Mouse (Mus musculus) midbrain, embryonic 13.5 days (tissue): Measurements from ENCODE around the gene Nppc. TPM values are rescaled to one million over a fixed set of nuclear protein-coding genes. Genes with fewer than 3 reads are reported as not detected.

ENCODE experiments used
- ATAC-seq: fragments of 200-750 bp; cut with Nextera tagmentation; 2 replicates; pipeline ENCODE4 v1.8.0; 2017; ENCODE audit warnings: mild to moderate bottlenecking, moderate TSS enrichment, moderate library complexity
- H3K27ac ChIP-seq: fragments of 300-500 bp; sonication (generic); 2 replicates; pipeline ENCODE4 v1.5.1; 2015; ENCODE audit warnings: inconsistent platforms, mild to moderate bottlenecking, moderate library complexity
- H3K27me3 ChIP-seq: fragments of 300-500 bp; sonication (generic); 2 replicates; pipeline ENCODE4 v1.6.1; 2015; ENCODE audit warnings: mild to moderate bottlenecking, inconsistent platforms
- H3K36me3 ChIP-seq: fragments of 300-500 bp; sonication (generic); 2 replicates; pipeline ENCODE4 v1.6.1; 2015; ENCODE audit warnings: mild to moderate bottlenecking, inconsistent platforms
- H3K4me1 ChIP-seq: fragments of 300-500 bp; sonication (generic); replicated peaks from 2 replicates; pipeline ENCODE4 v1.6.1; 2015; ENCODE audit warnings: inconsistent platforms
- H3K4me2 ChIP-seq: fragments of 300-500 bp; sonication (generic); replicated peaks from 2 replicates; pipeline ENCODE4 v1.6.1; 2015; ENCODE audit warnings: moderate library complexity, mild to moderate bottlenecking, inconsistent platforms
- H3K4me3 ChIP-seq: fragments of 300-500 bp; sonication (generic); replicated peaks from 2 replicates; pipeline ENCODE4 v1.5.1; 2015; ENCODE audit warnings: mild to moderate bottlenecking, inconsistent platforms
- H3K9ac ChIP-seq: fragments of 300-500 bp; sonication (generic); replicated peaks from 2 replicates; pipeline ENCODE4 v1.6.1; 2015; ENCODE audit warnings: mild to moderate bottlenecking, inconsistent platforms
- H3K9me3 ChIP-seq: fragments of 300-500 bp; sonication (generic); 2 replicates; pipeline ENCODE4 v1.6.1; 2016; ENCODE audit warnings: mild to moderate bottlenecking, inconsistent platforms
- WGBS: fragments of 180-500 bp; shearing (Covaris S2); methylation state at CpG from one replicate; pipeline ENCODE4 v1.1.7; 2015; 5-methylcytosine and 5-hydroxymethylcytosine counted together
- polyA plus RNA-seq: library from polyadenylated mRNA; unstranded; fragments of >200 nt; fragmentation: Nextera tagmentation; extraction: Ambion mirVana; gene quantifications from 2 replicates; pipeline ENCODE4 v1.2.1, GENCODE M21; 2015

Nppc gene
- polyA plus RNA-seq, 1 experiment from 2014 or later, result 2.3 TPM

- Histone ChIP-seq H3K27me3 (no peaks in the 10 kb centered on the region), H3K9me3 (no peaks in the 10 kb centered on the region), H3K4me2 (no peak overlapping the region), H3K4me3 (no peak overlapping the region), H3K36me3 (no peaks in the 10 kb centered on the region), H3K4me1 (no peaks in the 10 kb centered on the region), H3K27ac (no peak overlapping the region), H3K9ac (no peak overlapping the region)
- no peak for ATAC-seq
- 49% methylated on average over 7 of the region's 7 CpGs for WGBS
These were observed 26.6 kb upstream of the Nppc start for GRCm38 (mm10) chr1:86696948-86697347.

- Histone ChIP-seq H3K27me3 (no peaks in the 10 kb centered on the region), H3K4me1 (no peaks in the 10 kb centered on the region), H3K4me3 (no peak overlapping the region), H3K4me2 (no peak overlapping the region), H3K9me3 (no peaks in the 10 kb centered on the region), H3K27ac (no peak overlapping the region), H3K36me3 (no peaks in the 10 kb centered on the region), H3K9ac (no peak overlapping the region)
- WGBS, result 73% methylated on average over 5 of the region's 5 CpGs
- ATAC-seq, result no peak
These were observed 20.7 kb upstream of the Nppc start for GRCm38 (mm10) chr1:86691027-86691426.

GRCm38 (mm10) chr1:86687236-86687635 lies 16.9 kb upstream of the Nppc start:
- H3K27ac ChIP-seq, result no peak overlapping the region
- H3K36me3 ChIP-seq, result no peaks in the 10 kb centered on the region
- no peaks in the 10 kb centered on the region for H3K9me3 ChIP-seq
- no peak overlapping the region for H3K9ac ChIP-seq
- WGBS, result 86% methylated on average over 4 of the region's 4 CpGs
- no peak overlapping the region for H3K4me3 ChIP-seq
- no peak for ATAC-seq
- no peaks in the 10 kb centered on the region for H3K4me1 ChIP-seq
- H3K27me3 ChIP-seq, result no peaks in the 10 kb centered on the region
- no peak overlapping the region for H3K4me2 ChIP-seq

- Histone ChIP-seq H3K27ac (no peak overlapping the region), H3K4me1 (peaks cover 3% of the 10 kb centered on the region; the same call in 1 of the 2 replicates), H3K36me3 (no peaks in the 10 kb centered on the region), H3K9ac (no peak overlapping the region), H3K27me3 (no peaks in the 10 kb centered on the region), H3K4me2 (no peak overlapping the region), H3K4me3 (no peak overlapping the region), H3K9me3 (no peaks in the 10 kb centered on the region)
- no peak for ATAC-seq
- 90% methylated on average over 10 of the region's 10 CpGs for WGBS
These were observed 8.3 kb upstream of the Nppc start for GRCm38 (mm10) chr1:86678667-86679066.

GRCm38 (mm10) chr1:86677624-86678023 lies 7.3 kb upstream of the Nppc start:
- Histone ChIP-seq H3K9ac (no peak overlapping the region), H3K36me3 (no peaks in the 10 kb centered on the region), H3K27me3 (peaks cover 3% of the 10 kb centered on the region; the same call in 1 of the 2 replicates), H3K4me3 (no peak overlapping the region), H3K4me1 (peaks cover 3% of the 10 kb centered on the region; the same call in 1 of the 2 replicates), H3K27ac (no peak overlapping the region), H3K4me2 (no peak overlapping the region), H3K9me3 (no peaks in the 10 kb centered on the region)
- 78% methylated on average over 3 of the region's 3 CpGs for WGBS
- ATAC-seq, result no peak

GRCm38 (mm10) chr1:86675126-86675525 lies 4.8 kb upstream of the Nppc start:
- 84% methylated on average over 12 of the region's 12 CpGs for WGBS
- Histone ChIP-seq H3K9me3 (no peaks in the 10 kb centered on the region), H3K4me2 (no peak overlapping the region), H3K27me3 (peaks cover 23% of the 10 kb centered on the region), H3K4me3 (no peak overlapping the region), H3K9ac (no peak overlapping the region), H3K27ac (no peak overlapping the region), H3K4me1 (peaks cover 2% of the 10 kb centered on the region), H3K36me3 (no peaks in the 10 kb centered on the region)
- ATAC-seq, result no peak

GRCm38 (mm10) chr1:86674385-86674784 lies 4.0 kb upstream of the Nppc start:
- 77% methylated on average over 9 of the region's 9 CpGs for WGBS
- Histone ChIP-seq H3K27ac (no peak overlapping the region), H3K4me3 (no peak overlapping the region), H3K9me3 (no peaks in the 10 kb centered on the region), H3K27me3 (peaks cover 27% of the 10 kb centered on the region), H3K9ac (no peak overlapping the region), H3K4me1 (peaks cover 8% of the 10 kb centered on the region), H3K4me2 (no peak overlapping the region), H3K36me3 (no peaks in the 10 kb centered on the region)
- no peak for ATAC-seq

- WGBS, result 1% methylated on average over 44 of the region's 44 CpGs
- Histone ChIP-seq H3K4me1 (peaks cover 8% of the 10 kb centered on the region), H3K9ac (peak overlapping the region; percentile 67), H3K4me3 (peak overlapping the region; percentile 55), H3K4me2 (peak overlapping the region; percentile 98), H3K27me3 (peaks cover 48% of the 10 kb centered on the region), H3K27ac (no peak overlapping the region), H3K9me3 (no peaks in the 10 kb centered on the region), H3K36me3 (no peaks in the 10 kb centered on the region)
- peak; percentile 74 for ATAC-seq
These were observed 658 bp downstream of the Nppc start for GRCm38 (mm10) chr1:86669552-86670273.

- no peak overlapping the region for H3K9ac ChIP-seq
- 79% methylated on average over 2 of the region's 2 CpGs for WGBS
- H3K36me3 ChIP-seq, result no peaks in the 10 kb centered on the region
- H3K9me3 ChIP-seq, result no peaks in the 10 kb centered on the region
- ATAC-seq, result no peak
- H3K4me1 ChIP-seq, result peaks cover 5% of the 10 kb centered on the region
- no peak overlapping the region for H3K27ac ChIP-seq
- H3K27me3 ChIP-seq, result peaks cover 26% of the 10 kb centered on the region
- H3K4me2 ChIP-seq, result no peak overlapping the region
- no peak overlapping the region for H3K4me3 ChIP-seq
These were observed 5.3 kb downstream of the Nppc start for GRCm38 (mm10) chr1:86665091-86665490.

- Histone ChIP-seq H3K9me3 (no peaks in the 10 kb centered on the region), H3K4me1 (no peaks in the 10 kb centered on the region), H3K36me3 (no peaks in the 10 kb centered on the region), H3K9ac (no peak overlapping the region), H3K4me3 (no peak overlapping the region), H3K4me2 (no peak overlapping the region), H3K27ac (no peak overlapping the region), H3K27me3 (no peaks in the 10 kb centered on the region)
- no peak for ATAC-seq
- WGBS, result 88% methylated on average over 5 of the region's 5 CpGs
These were observed 13.3 kb downstream of the Nppc start for GRCm38 (mm10) chr1:86657071-86657470.

- ATAC-seq, result no peak
- 55% methylated on average over 4 of the region's 4 CpGs for WGBS
- no peaks in the 10 kb centered on the region for H3K27me3 ChIP-seq
- no peak overlapping the region for H3K4me3 ChIP-seq
- H3K36me3 ChIP-seq, result no peaks in the 10 kb centered on the region
- H3K4me1 ChIP-seq, result no peaks in the 10 kb centered on the region
- H3K27ac ChIP-seq, result no peak overlapping the region
- no peak overlapping the region for H3K4me2 ChIP-seq
- no peaks in the 10 kb centered on the region for H3K9me3 ChIP-seq
- H3K9ac ChIP-seq, result no peak overlapping the region
These were observed 17.7 kb downstream of the Nppc start for GRCm38 (mm10) chr1:86652675-86653074.

GRCm38 (mm10) chr1:86650272-86650671 lies 20.1 kb downstream of the Nppc start:
- Histone ChIP-seq H3K4me2 (no peak overlapping the region), H3K4me1 (no peaks in the 10 kb centered on the region), H3K36me3 (no peaks in the 10 kb centered on the region), H3K9ac (no peak overlapping the region), H3K4me3 (no peak overlapping the region), H3K27ac (no peak overlapping the region), H3K9me3 (no peaks in the 10 kb centered on the region), H3K27me3 (no peaks in the 10 kb centered on the region)
- no peak for ATAC-seq
- 20% methylated on average over 6 of the region's 6 CpGs for WGBS

- ATAC-seq, result no peak
- no peaks in the 10 kb centered on the region for H3K9me3 ChIP-seq
- no peak overlapping the region for H3K4me3 ChIP-seq
- H3K36me3 ChIP-seq, result no peaks in the 10 kb centered on the region
- no peaks in the 10 kb centered on the region for H3K4me1 ChIP-seq
- 63% methylated on average over 2 of the region's 2 CpGs for WGBS
- H3K4me2 ChIP-seq, result no peak overlapping the region
- H3K9ac ChIP-seq, result no peak overlapping the region
- H3K27ac ChIP-seq, result no peak overlapping the region
- no peaks in the 10 kb centered on the region for H3K27me3 ChIP-seq
These were observed 22.9 kb downstream of the Nppc start for GRCm38 (mm10) chr1:86647517-86647916.
